ENCODE assay signal across 22 mouse cellular contexts in the genomic region with DNA sequence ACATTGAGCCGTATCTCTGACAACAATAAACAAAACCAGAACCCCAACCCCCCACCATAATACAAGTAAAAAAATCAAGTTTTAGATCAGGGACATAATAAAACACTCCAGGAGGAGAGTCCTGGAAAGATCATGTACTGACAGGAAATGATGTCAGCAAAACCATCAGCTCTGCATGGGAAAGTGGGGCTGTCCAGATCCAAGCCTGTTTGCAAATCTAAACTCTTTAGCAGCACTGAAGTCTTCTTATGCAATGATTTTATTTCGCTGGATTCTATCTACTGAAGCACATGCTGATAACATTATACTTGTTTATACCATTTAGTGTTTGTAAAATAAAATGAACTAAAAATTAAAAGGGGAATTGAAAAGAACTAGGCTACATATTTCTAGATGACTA.
A peak's percentile ranks its signal among the peaks of the same experiment; 100 is the strongest.
DNase-seq lines count a peak whose midpoint lies in the region; ATAC-seq and TF ChIP-seq lines count a peak whose summit lies in the region.
"Had no signal": no experiment of that assay in that cellular context is flagged by ENCODE, and none has a peak within 500 bp of the region (broad histone marks: within the 10 kb centered on the region; RNA-seq: fewer than 3 reads in every experiment).

No protein-coding gene starts in this region.

- no peaks in the 10 kb centered on the region for H3K9me3 ChIP-seq in lung, embryonic 14.5 days (ENCODE audit: low read depth, low read length)
- no peaks in the 10 kb centered on the region for H3K9me3 ChIP-seq in lung, embryonic 16.5 days (ENCODE audit: control insufficient read depth, low read length)
- H3K9me3 ChIP-seq in lung, postnatal 0 days (ENCODE audit: low read length) = no peaks in the 10 kb centered on the region
- H3K9me3 ChIP-seq in midbrain, embryonic 11.5 days (ENCODE audit: control insufficient read depth, low read length) = no peaks in the 10 kb centered on the region
- no peaks in the 10 kb centered on the region for H3K9me3 ChIP-seq in midbrain, embryonic 13.5 days
- H3K9me3 ChIP-seq: G1E had no signal

- WGBS in lung, embryonic 14.5 days = 65% methylated on average over 2 of the region's 2 CpGs
- WGBS in lung, embryonic 16.5 days = 62% methylated on average over 2 of the region's 2 CpGs
- WGBS in lung, adult 2 months = 85% methylated on average over 2 of the region's 2 CpGs
- WGBS in lung, postnatal 0 days = 68% methylated on average over 2 of the region's 2 CpGs
- WGBS in midbrain, embryonic 11.5 days = 90% methylated on average over 2 of the region's 2 CpGs
- 91% methylated on average over 2 of the region's 2 CpGs for WGBS in midbrain, embryonic 13.5 days

- no peak overlapping the region for H3K4me3 ChIP-seq in lung, embryonic 14.5 days (ENCODE audit: low read depth, low read length)
- no peak overlapping the region for H3K4me3 ChIP-seq in lung, embryonic 16.5 days (ENCODE audit: low read length)
- H3K4me3 ChIP-seq in lung, adult 2 months (replicated peaks; ENCODE audit: extremely low read depth, low read depth, low read length) = no peak overlapping the region
- H3K4me3 ChIP-seq in lung, postnatal 0 days (ENCODE audit: low read depth, low read length) = no peak overlapping the region
- H3K4me3 ChIP-seq in midbrain, embryonic 11.5 days (ENCODE audit: low read depth, low read length) = no peak overlapping the region
- H3K4me3 ChIP-seq in midbrain, embryonic 13.5 days (replicated peaks) = no peak overlapping the region

- DNase-seq in lung, embryonic 14.5 days = peak; percentile 14
- no peak for DNase-seq in lung, postnatal 4 days
- DNase-seq in lung, adult 2 months = no peak
- peak; percentile 29 for DNase-seq in lung, postnatal 0 days (ENCODE audit: low spot score)
- no peak for DNase-seq in lung, postnatal 10 days
- peak; percentile 65 for DNase-seq in midbrain, embryonic 11.5 days (ENCODE audit: low spot score, missing footprints)
- DNase-seq: adrenal gland, adult 2 months; adrenal gland, adult 8-10 months; adrenal gland, postnatal 10 days; adrenal gland, postnatal 14 days; adrenal gland, postnatal 25 days; adrenal gland, postnatal 36 days; B cell, adult 2 months; cerebellum, adult 11 months; cerebellum, adult 11-12 months had no signal

- H3K9ac ChIP-seq in lung, embryonic 14.5 days = no peak overlapping the region
- no peak overlapping the region for H3K9ac ChIP-seq in lung, embryonic 16.5 days (ENCODE audit: low read length)
- H3K9ac ChIP-seq in lung, postnatal 0 days (replicated peaks; ENCODE audit: low read depth) = no peak overlapping the region
- H3K9ac ChIP-seq in midbrain, embryonic 11.5 days (ENCODE audit: low read length) = no peak overlapping the region
- H3K9ac ChIP-seq in midbrain, embryonic 13.5 days (replicated peaks) = no peak overlapping the region

- no peak overlapping the region for H3K27ac ChIP-seq in lung, embryonic 14.5 days (ENCODE audit: low read depth)
- H3K27ac ChIP-seq in lung, embryonic 16.5 days (ENCODE audit: low read length) = no peak overlapping the region
- no peak overlapping the region for H3K27ac ChIP-seq in lung, postnatal 0 days (ENCODE audit: low read length)
- no peak overlapping the region for H3K27ac ChIP-seq in midbrain, embryonic 11.5 days (ENCODE audit: low read depth, low read length)
- H3K27ac ChIP-seq in midbrain, embryonic 13.5 days = no peak overlapping the region

- H3K36me3 ChIP-seq in lung, embryonic 14.5 days (ENCODE audit: insufficient read depth) = peaks cover 53% of the 10 kb centered on the region
- peaks cover 19% of the 10 kb centered on the region for H3K36me3 ChIP-seq in lung, embryonic 16.5 days (ENCODE audit: control insufficient read depth, insufficient read depth, low read length)
- peaks cover 31% of the 10 kb centered on the region; the same call in 1 of the 2 replicates for H3K36me3 ChIP-seq in lung, postnatal 0 days (ENCODE audit: insufficient read depth, low read length)
- H3K36me3 ChIP-seq in midbrain, embryonic 11.5 days (ENCODE audit: control insufficient read depth, insufficient read depth, low read length) = peaks cover 24% of the 10 kb centered on the region
- peaks cover 77% of the 10 kb centered on the region for H3K36me3 ChIP-seq in midbrain, embryonic 13.5 days

- no peak for TF ChIP-seq EP300 in lung, postnatal 0 days (IDR thresholded peaks at IDR 0.05)

- no peaks in the 10 kb centered on the region for H3K27me3 ChIP-seq in lung, embryonic 14.5 days (ENCODE audit: insufficient read depth, low read length)
- H3K27me3 ChIP-seq in lung, embryonic 16.5 days (ENCODE audit: control insufficient read depth, insufficient read depth, low read depth, low read length) = no peaks in the 10 kb centered on the region
- no peaks in the 10 kb centered on the region for H3K27me3 ChIP-seq in lung, postnatal 0 days (replicated peaks; ENCODE audit: insufficient read depth, low read length)
- H3K27me3 ChIP-seq in midbrain, embryonic 11.5 days (ENCODE audit: control insufficient read depth, insufficient read depth, low read length) = no peaks in the 10 kb centered on the region
- no peaks in the 10 kb centered on the region for H3K27me3 ChIP-seq in midbrain, embryonic 13.5 days
- H3K27me3 ChIP-seq: CH12.LX, Patski had no signal

- no peaks in the 10 kb centered on the region for H3K4me1 ChIP-seq in lung, embryonic 14.5 days (ENCODE audit: insufficient read depth)
- no peaks in the 10 kb centered on the region for H3K4me1 ChIP-seq in lung, embryonic 16.5 days (replicated peaks; ENCODE audit: control insufficient read depth, insufficient read depth, low read length)
- H3K4me1 ChIP-seq in lung, adult 2 months (ENCODE audit: control insufficient read depth, insufficient read depth, low read length) = no peaks in the 10 kb centered on the region
- H3K4me1 ChIP-seq in lung, postnatal 0 days (ENCODE audit: insufficient read depth, low read depth, low read length) = no peaks in the 10 kb centered on the region
- no peaks in the 10 kb centered on the region for H3K4me1 ChIP-seq in midbrain, embryonic 11.5 days (ENCODE audit: control insufficient read depth, insufficient read depth, low read length)
- no peaks in the 10 kb centered on the region for H3K4me1 ChIP-seq in midbrain, embryonic 13.5 days (replicated peaks)

- ATAC-seq in lung, embryonic 14.5 days (ENCODE audit: insufficient read depth) = no peak; the same call in 1 of the 2 replicates
- peak; percentile 51; the same call in 1 of the 2 replicates for ATAC-seq in lung, embryonic 16.5 days (ENCODE audit: low read depth)
- ATAC-seq in lung, postnatal 0 days = no peak
- ATAC-seq in midbrain, embryonic 11.5 days (ENCODE audit: low FRiP score) = no peak
- ATAC-seq in midbrain, embryonic 13.5 days = no peak
- ATAC-seq: activated CD4-positive, CD25-positive, alpha-beta regulatory T cell, adult 4 months; CD4-positive, CD25-positive, alpha-beta regulatory T cell, adult 4 months; Patski had no signal

- no peak for TF ChIP-seq POLR2A in lung, adult 2 months (IDR thresholded peaks at IDR 0.05; ENCODE audit: borderline replicate concordance, extremely low read depth, low read depth, low read length)

- no peak overlapping the region for H3K4me2 ChIP-seq in lung, embryonic 14.5 days
- no peak overlapping the region for H3K4me2 ChIP-seq in lung, embryonic 16.5 days (ENCODE audit: low read depth, low read length)
- H3K4me2 ChIP-seq in lung, postnatal 0 days (replicated peaks; ENCODE audit: low read depth, low read length) = no peak overlapping the region
- H3K4me2 ChIP-seq in midbrain, embryonic 11.5 days = no peak overlapping the region
- H3K4me2 ChIP-seq in midbrain, embryonic 13.5 days (replicated peaks) = no peak overlapping the region

- TF ChIP-seq CTCF in lung, embryonic 14.5 days (IDR thresholded peaks at IDR 0.05; ENCODE audit: low read depth) = no peak
- no peak for TF ChIP-seq CTCF in lung, adult 2 months (IDR thresholded peaks at IDR 0.05; ENCODE audit: insufficient read depth, low read length)
- no peak for TF ChIP-seq CTCF in lung, postnatal 0 days (IDR thresholded peaks at IDR 0.05)

Comparison
In these comparisons a context has a peak if more than half of its experiments do, and no peak if none do; other contexts are left out.
1. DNase-seq: peak in lung, embryonic 14.5 days (single experiment), lung, postnatal 0 days (single experiment) and midbrain, embryonic 11.5 days (single experiment); none in lung, postnatal 4 days (0 of 2), lung, adult 2 months (single experiment) and lung, postnatal 10 days (single experiment).